Mouse (Mus musculus) B cell, adult (primary cell): ENCODE data around the gene Klhl22. TPM values are rescaled to one million over a fixed set of nuclear protein-coding genes. Genes with fewer than 3 reads are reported as not detected.

Experiments used
- total RNA-seq: library from RNA; stranded (reverse); gene quantifications from 4 replicates; pipeline ENCODE4 v1.2.4, GENCODE M21; 2023; ENCODE audit not compliant: inconsistent age

The Klhl22 gene
- total RNA-seq: 10.9 to 21.7 TPM (median 12.8 TPM) in 4 replicates

DNA sequence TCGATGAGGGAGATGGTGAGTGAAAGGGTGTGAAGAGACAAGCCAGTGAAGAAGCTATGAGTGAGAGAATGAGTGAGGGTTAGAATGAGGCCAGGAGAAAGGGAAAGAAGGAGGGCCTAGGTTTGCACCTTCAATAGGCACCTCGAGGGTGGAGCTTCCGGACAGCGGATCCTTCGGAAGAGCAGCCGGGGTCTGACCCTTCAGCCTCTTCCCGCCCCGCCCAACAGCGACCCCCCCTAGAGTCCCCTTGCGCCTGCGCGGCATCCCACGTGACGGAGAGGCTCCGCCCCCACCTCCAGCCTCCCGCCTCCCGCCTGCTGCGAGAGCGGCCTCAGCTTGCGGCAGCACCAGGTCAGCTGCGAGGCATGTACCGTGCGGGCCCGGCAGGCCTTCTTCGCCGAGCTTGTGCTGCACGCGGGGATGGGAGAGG is at the start of gene Klhl22:
Gene Klhl22, plus strand, starts transcription at position 275 of the 430 bp plus-strand sequence.

GRCm38 (mm10) chr16:17732841-17733340 is 26.5 kb upstream of the Klhl22 start, which contains the start of gene Med15:
TSS of gene Med15 (minus strand) at chr16:17732891.

GRCm38 (mm10) chr16:17796971-17797811 is 37.8 kb downstream of the Klhl22 start, which contains the start of gene Scarf2:
TSS of gene Scarf2 (plus strand) at chr16:17797282.

GRCm38 (mm10) chr16:17832821-17833220 is 73.4 kb downstream of the Klhl22 start, which contains the start of gene B830017H08Rik:
TSS of gene B830017H08Rik (plus strand) at chr16:17833121.

DNA sequence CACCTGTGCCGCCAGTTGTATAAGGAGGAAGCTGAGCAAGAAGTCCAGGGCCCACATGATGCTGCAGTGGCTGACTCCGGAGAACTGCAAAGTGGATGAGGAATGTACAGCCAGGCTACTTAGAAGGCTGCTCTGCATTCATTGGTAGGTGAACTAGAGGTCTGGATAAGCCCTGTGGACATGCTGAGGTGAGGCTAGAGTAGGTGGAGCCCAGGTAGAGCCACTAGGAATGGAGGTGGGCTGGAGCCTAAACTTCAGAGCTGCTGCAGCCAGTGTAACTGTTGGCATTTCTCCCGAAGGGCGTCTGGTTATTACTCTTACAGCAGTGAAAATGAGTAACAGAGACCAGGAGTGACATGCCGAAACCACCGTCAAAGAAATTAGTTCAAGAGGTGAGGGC is 78.6 kb downstream of the Klhl22 start, which contains the start of gene Car15:
Gene Car15, minus strand, starts transcription at position 314 of the 400 bp plus-strand sequence.

Other genes starting within 250 kb of the Klhl22 start
- gene Thap7, start 228.5 kb upstream of the Klhl22 start, total RNA-seq: 28.4 to 40.7 TPM (median 36.0 TPM) in 4 replicates
- gene Lrrc74b, start 198.4 kb upstream of the Klhl22 start, total RNA-seq: not detected in 4 replicates
- gene P2rx6, start 197.7 kb upstream of the Klhl22 start, total RNA-seq: not detected in 4 replicates
- not detected in 4 replicates for gene Slc7a4, start 176.4 kb upstream of the Klhl22 start, total RNA-seq
- 48.5 to 64.1 TPM (median 53.1 TPM) in 4 replicates for gene Smpd4, start 140.3 kb upstream of the Klhl22 start, total RNA-seq
- not detected in 4 replicates for gene Ccdc74a, start 113.1 kb upstream of the Klhl22 start, total RNA-seq
- 126 to 138 TPM (median 127 TPM) in 4 replicates for gene Med15, start 26.7 kb upstream of the Klhl22 start, total RNA-seq
- gene Scarf2, start 37.7 kb downstream of the Klhl22 start, total RNA-seq: 0.24 to 0.26 TPM (median 0.24 TPM) in 3 of 4 replicates, not detected in the other
- not detected in 4 replicates for gene B830017H08Rik, start 73.5 kb downstream of the Klhl22 start, total RNA-seq
- 13.5 to 20.7 TPM (median 15.1 TPM) in 4 replicates for gene Car15, start 78.7 kb downstream of the Klhl22 start, total RNA-seq
- gene Gm20518, start 132.1 kb downstream of the Klhl22 start, total RNA-seq: 2.6 to 3.5 TPM (median 2.9 TPM) in 4 replicates
- gene Tssk1, start 134.6 kb downstream of the Klhl22 start, total RNA-seq: not detected in 4 replicates
- gene Dgcr2, start 138.9 kb downstream of the Klhl22 start, total RNA-seq: 64.1 to 71.8 TPM (median 67.0 TPM) in 4 replicates
- not detected in 4 replicates for gene Tssk2, start 139.0 kb downstream of the Klhl22 start, total RNA-seq
- gene Ess2, start 151.7 kb downstream of the Klhl22 start, total RNA-seq: 56.0 to 63.9 TPM (median 58.8 TPM) in 4 replicates
- gene Gsc2, start 155.4 kb downstream of the Klhl22 start, total RNA-seq: not detected in 4 replicates
- gene Slc25a1, start 168.6 kb downstream of the Klhl22 start, total RNA-seq: 24.4 to 32.4 TPM (median 27.8 TPM) in 4 replicates
- not detected in 4 replicates for gene Vpreb2, start 220.8 kb downstream of the Klhl22 start, total RNA-seq